Mouse (Mus musculus) embryonic facial prominence, embryonic 14.5 days (tissue): ENCODE measurements around the gene Hsdl1. TPM values are rescaled to one million over a fixed set of nuclear protein-coding genes. Genes with fewer than 3 reads are reported as not detected.

Experiments used
- ATAC-seq: fragments of 200-750 bp; cut with Nextera tagmentation; 2 replicates; pipeline ENCODE4 v1.8.0; 2017; ENCODE audit warnings: low read depth, moderate number of reproducible peaks, moderate TSS enrichment
- DNase-seq: peaks from one replicate; pipeline ENCODE4 v3.0.0-alpha.2; 2015; ENCODE audit warnings: low spot score
- H3K27ac ChIP-seq: fragments of 300-500 bp; sonication (generic); replicated peaks from 2 replicates; pipeline ENCODE4 v1.5.1; 2014; ENCODE audit warnings: low read depth, mild to moderate bottlenecking, low read length, moderate library complexity
- H3K27me3 ChIP-seq: fragments of 300-500 bp; sonication (generic); replicated peaks from 2 replicates; pipeline ENCODE4 v1.6.1; 2014; ENCODE audit warnings: low read length; ENCODE audit not compliant: control insufficient read depth, insufficient read depth
- H3K36me3 ChIP-seq: fragments of 300-500 bp; sonication (generic); 2 replicates; pipeline ENCODE4 v1.6.1; 2014; ENCODE audit warnings: low read length, mixed read lengths; ENCODE audit not compliant: control insufficient read depth, insufficient read depth
- H3K4me1 ChIP-seq: fragments of 300-500 bp; sonication (generic); 2 replicates; pipeline ENCODE4 v1.6.1; 2014; ENCODE audit warnings: antibody characterized with exemption, low read length; ENCODE audit not compliant: control insufficient read depth, insufficient read depth
- H3K4me2 ChIP-seq: fragments of 300-500 bp; sonication (generic); 2 replicates; pipeline ENCODE4 v1.6.1; 2014; ENCODE audit warnings: low read depth, mild to moderate bottlenecking, low read length, moderate library complexity, mixed read lengths
- H3K4me3 ChIP-seq: fragments of 300-500 bp; sonication (generic); 2 replicates; pipeline ENCODE4 v1.5.1; 2014; ENCODE audit warnings: low read depth, mild to moderate bottlenecking, low read length
- H3K9ac ChIP-seq: fragments of 300-500 bp; sonication (generic); 2 replicates; pipeline ENCODE4 v1.6.1; 2014; ENCODE audit warnings: low read depth, mild to moderate bottlenecking, low read length, moderate library complexity, mixed read lengths
- H3K9me3 ChIP-seq: fragments of 300-500 bp; sonication (generic); 2 replicates; pipeline ENCODE4 v1.6.1; 2016; ENCODE audit warnings: low read length; ENCODE audit not compliant: control insufficient read depth
- WGBS: fragments of 180-500 bp; shearing (Covaris S2); extraction: QIAGEN DNeasy Blood & Tissue Kit; methylation state at CpG from one replicate; pipeline ENCODE4 v1.1.7; 2014; 5-methylcytosine and 5-hydroxymethylcytosine counted together
- polyA plus RNA-seq: library from polyadenylated mRNA; unstranded; fragments of >200 nt; fragmentation: Nextera tagmentation; extraction: Ambion mirVana; gene quantifications from 2 replicates; pipeline ENCODE4 v1.2.1, GENCODE M21; 2014

The Hsdl1 gene
- polyA plus RNA-seq, 1 experiment from 2014 or later, result 34.0 TPM

DNA sequence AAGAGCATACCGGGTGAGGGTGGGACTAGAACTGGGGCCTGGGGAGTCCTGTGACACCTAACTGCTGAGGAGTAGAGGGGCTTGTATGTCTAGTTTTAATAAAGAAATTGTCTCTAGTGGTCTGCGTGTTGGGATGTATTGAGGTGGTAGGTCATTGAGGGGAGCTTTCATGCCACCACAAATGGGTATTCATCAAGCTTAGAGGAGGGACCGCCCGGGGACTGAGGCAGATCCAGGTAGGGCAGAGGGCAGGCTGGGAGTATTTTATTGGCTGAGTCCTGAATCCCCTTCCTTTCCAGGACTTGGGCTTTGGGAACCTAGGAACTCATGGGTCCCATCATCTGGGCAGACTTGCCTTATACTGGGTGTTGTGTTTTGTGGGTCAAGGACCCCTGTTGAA is 41.8 kb upstream of the Hsdl1 start:
- no peaks in the 10 kb centered on the region for H3K4me1 ChIP-seq

DNA sequence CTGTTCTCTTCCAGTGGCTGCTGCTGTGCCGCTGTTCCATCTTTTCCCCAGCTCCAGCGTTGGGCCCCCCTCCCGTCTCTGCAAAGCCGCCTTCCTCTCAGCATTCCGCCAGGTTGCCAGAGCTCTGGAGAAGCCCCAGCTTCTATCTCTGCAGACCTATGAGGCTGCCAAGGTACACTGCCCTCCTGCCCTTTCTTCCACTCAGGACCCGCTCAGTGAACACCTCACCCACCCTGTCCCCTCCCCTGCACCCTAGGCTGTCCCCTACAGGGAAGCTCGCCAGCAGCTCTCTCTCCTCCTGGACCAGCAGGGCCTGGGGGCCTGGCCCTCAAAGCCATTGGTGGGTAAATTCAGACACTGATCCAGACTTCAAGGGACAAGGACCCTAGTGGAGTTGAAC is 41.4 kb upstream of the Hsdl1 start:
- no peaks in the 10 kb centered on the region for H3K36me3 ChIP-seq
- DNase-seq (no peak), ATAC-seq (no peak)
- 70% methylated on average over 5 of the region's 7 CpGs for WGBS
- H3K4me3 ChIP-seq, result no peak overlapping the region
- no peak overlapping the region for H3K9ac ChIP-seq
- H3K4me1 ChIP-seq, result no peaks in the 10 kb centered on the region
- H3K9me3 ChIP-seq, result no peaks in the 10 kb centered on the region
- H3K27me3 ChIP-seq, result no peaks in the 10 kb centered on the region
- H3K4me2 ChIP-seq, result no peak overlapping the region
- no peak overlapping the region for H3K27ac ChIP-seq

More for the DNA sequence above, 41.8 kb upstream of the Hsdl1 start:
- H3K9me3 ChIP-seq, result no peaks in the 10 kb centered on the region
- H3K4me2 ChIP-seq, result no peak overlapping the region
- no peak overlapping the region for H3K9ac ChIP-seq
- H3K36me3 ChIP-seq, result no peaks in the 10 kb centered on the region
- H3K27me3 ChIP-seq, result no peaks in the 10 kb centered on the region
- WGBS, result 92% methylated on average over 4 of the region's 4 CpGs
- no peak overlapping the region for H3K27ac ChIP-seq
- ATAC-seq (no peak), DNase-seq (no peak)
- H3K4me3 ChIP-seq, result no peak overlapping the region

DNA sequence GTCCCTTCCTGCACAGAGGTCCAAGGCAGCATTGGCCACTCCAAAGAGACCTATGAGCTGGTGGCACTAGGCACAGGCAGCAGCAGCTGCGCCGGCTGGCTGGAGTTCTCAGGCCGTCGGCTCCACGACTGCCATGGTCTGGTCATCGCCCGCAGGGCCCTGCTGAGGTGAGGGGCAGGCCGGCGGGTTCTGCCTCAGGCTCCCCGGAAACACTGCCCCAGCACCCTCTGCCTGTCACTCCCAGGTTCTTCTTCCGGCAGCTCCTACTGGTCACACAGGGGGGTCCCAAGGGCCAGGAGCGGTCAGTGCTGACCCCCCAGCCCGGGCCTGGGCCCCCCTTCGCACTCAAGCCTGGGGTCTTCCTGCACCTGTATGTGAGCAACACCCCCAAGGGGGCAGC is 40.1 kb upstream of the Hsdl1 start:
- no peak for DNase-seq
- WGBS, result 55% methylated on average over 12 of the region's 14 CpGs
- Histone ChIP-seq H3K9me3 (no peaks in the 10 kb centered on the region), H3K27ac (no peak overlapping the region), H3K36me3 (no peaks in the 10 kb centered on the region), H3K9ac (no peak overlapping the region), H3K27me3 (no peaks in the 10 kb centered on the region), H3K4me1 (no peaks in the 10 kb centered on the region), H3K4me3 (no peak overlapping the region), H3K4me2 (no peak overlapping the region)
- no peak for ATAC-seq

DNA sequence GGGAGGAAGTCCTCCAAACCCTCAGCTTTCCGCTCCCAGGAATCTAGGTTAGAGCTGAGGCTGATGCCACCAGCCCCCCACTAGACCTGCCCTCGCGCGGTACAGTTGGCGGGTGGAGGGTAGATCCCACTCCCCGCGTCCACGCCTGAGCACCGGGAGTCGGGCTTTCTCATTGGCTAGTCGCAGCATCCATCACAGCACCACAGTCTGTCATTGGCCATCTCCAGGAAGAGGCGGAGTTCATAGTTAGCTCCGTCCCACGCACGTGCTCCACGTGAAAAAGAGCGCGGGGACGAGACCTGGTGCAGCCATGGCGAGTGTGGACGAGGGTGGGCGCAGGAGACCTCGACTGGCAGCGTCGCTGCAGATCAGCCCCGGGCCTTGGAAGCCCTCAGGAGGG is 37.5 kb upstream of the Hsdl1 start, which contains the start of gene Adad2:
Gene Adad2, plus strand, starts transcription at position 277 of the 400 bp plus-strand sequence.
- no peaks in the 10 kb centered on the region for H3K4me1 ChIP-seq
- whole genome bisulfite sequencing, result 79% methylated on average over 26 of the region's 26 CpGs
- H3K27me3 ChIP-seq, result no peaks in the 10 kb centered on the region
- DNase-seq (no peak), ATAC-seq (no peak)
- H3K4me3 ChIP-seq, result no peak within 1 kb of the TSS
- H3K4me2 ChIP-seq, result no peak within 1 kb of the TSS
- H3K27ac ChIP-seq, result no peak within 1 kb of the TSS
- H3K9ac ChIP-seq, result no peak within 1 kb of the TSS
- H3K36me3 ChIP-seq, result no peaks in the 10 kb centered on the region
- H3K9me3 ChIP-seq, result peaks cover 4% of the 10 kb centered on the region; the same call in 1 of the 2 replicates

DNA sequence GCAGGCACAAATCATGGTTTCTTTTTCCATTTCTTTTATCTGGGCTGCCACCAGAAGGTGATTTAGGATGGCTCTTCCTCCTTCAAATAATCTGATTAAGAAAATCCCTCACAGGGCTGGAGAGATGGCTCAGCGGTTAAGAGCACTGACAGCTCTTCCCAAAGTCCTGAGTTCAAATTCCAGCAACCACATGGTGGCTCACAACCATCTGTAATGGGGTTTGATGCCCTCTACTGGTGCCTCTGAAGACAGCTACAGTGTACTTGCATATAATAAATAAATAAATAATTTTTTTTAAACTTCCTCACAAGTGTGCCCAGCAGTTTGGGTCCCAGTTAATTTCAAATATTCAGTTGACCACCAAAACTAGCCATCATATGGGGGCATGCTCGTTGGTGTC is 31.2 kb upstream of the Hsdl1 start:
- Histone ChIP-seq H3K4me3 (no peak overlapping the region), H3K27me3 (no peaks in the 10 kb centered on the region), H3K9ac (no peak overlapping the region), H3K9me3 (peaks cover 4% of the 10 kb centered on the region; the same call in 1 of the 2 replicates), H3K4me2 (no peak overlapping the region), H3K4me1 (peaks cover 4% of the 10 kb centered on the region; the same call in 1 of the 2 replicates), H3K36me3 (peaks cover 16% of the 10 kb centered on the region; the same call in 1 of the 2 replicates), H3K27ac (no peak overlapping the region)
- ATAC-seq, result no peak
- no peak for DNase-seq
- 84% methylated on average over 2 of the region's 2 CpGs for WGBS

DNA sequence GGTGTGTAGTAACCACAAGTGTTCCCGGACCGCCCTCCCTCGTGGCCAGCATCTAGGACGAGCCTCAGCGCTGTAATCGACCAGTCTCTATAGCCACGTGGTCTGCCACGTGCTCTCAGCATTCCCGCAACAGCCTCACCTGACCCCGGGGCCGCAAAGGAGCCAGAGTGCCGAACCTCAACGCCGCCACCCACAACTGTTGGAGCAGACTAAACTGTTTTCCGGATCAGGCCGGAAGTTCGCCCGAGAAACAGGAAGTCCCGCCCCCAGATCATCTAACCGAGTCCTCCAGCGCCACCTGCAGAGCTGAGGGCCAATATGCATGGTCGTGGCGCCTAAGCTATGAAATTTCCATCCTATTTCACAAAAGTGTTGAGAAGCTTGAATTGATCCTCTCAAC is 30.0 kb upstream of the Hsdl1 start, which contains the start of gene Taf1c:
Gene Taf1c, minus strand, starts transcription at position 227 of the 400 bp plus-strand sequence.
- Histone ChIP-seq H3K4me3 (peak within 1 kb of the TSS; percentile 74), H3K9ac (peak within 1 kb of the TSS; percentile 83), H3K27me3 (no peaks in the 10 kb centered on the region), H3K27ac (no peak within 1 kb of the TSS), H3K36me3 (peaks cover 27% of the 10 kb centered on the region), H3K4me1 (peaks cover 4% of the 10 kb centered on the region; the same call in 1 of the 2 replicates), H3K4me2 (peak within 1 kb of the TSS; percentile 77), H3K9me3 (peaks cover 4% of the 10 kb centered on the region; the same call in 1 of the 2 replicates)
- ATAC-seq (peak; percentile 89), DNase-seq (peak; percentile 96)
- WGBS, result 1% methylated on average over 23 of the region's 23 CpGs

DNA sequence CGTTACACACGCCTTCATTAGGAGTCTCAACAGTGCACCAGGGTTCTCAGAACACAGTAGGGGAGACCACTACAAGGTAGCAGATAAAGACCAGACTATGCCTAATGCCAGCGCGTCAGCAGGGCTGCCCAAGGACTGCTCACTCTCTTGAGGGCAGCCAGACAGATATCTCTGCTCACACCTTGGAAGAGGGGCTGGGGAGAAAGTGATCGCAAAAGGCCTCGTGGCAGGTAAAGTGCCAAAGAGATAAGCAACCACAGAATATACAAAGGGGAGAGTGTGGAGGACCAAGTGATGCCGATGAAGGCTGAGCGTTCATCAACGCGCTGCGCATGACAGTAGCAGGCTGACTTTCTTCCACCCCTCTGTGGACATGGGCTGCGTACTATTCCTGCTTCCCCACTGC is 29.4 kb upstream of the Hsdl1 start:
- peak overlapping the region; percentile 74 for H3K4me3 ChIP-seq
- 40% methylated on average over 12 of the region's 12 CpGs for WGBS
- no peak for DNase-seq
- peak overlapping the region; percentile 77 for H3K4me2 ChIP-seq
- no peak overlapping the region for H3K27ac ChIP-seq
- ATAC-seq, result no peak
- H3K9me3 ChIP-seq, result peaks cover 4% of the 10 kb centered on the region; the same call in 1 of the 2 replicates
- peaks cover 4% of the 10 kb centered on the region; the same call in 1 of the 2 replicates for H3K4me1 ChIP-seq
- H3K9ac ChIP-seq, result peak overlapping the region; percentile 83
- no peaks in the 10 kb centered on the region for H3K27me3 ChIP-seq
- peaks cover 33% of the 10 kb centered on the region for H3K36me3 ChIP-seq

DNA sequence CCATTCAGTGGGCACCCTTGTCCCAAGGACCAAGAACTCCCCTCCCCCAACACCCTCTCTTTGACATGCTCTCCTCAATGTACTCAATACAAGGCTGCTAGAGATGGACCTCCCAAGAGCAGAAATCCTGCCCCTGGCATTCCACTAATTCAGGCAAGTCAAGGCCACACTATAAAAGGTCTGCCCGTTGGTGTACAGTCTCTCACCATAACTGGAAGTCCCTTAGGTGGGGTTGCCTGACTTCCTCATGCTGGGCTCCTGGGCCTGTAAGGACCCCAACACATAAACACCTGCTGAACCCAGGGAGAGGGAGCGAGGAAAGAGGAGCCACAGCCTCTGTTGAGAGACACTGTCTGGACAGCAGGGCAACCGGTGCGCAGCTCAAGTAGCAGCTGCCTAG is 28.8 kb upstream of the Hsdl1 start:
- Histone ChIP-seq H3K27ac (no peak overlapping the region), H3K4me3 (peak overlapping the region; percentile 74), H3K4me1 (peaks cover 4% of the 10 kb centered on the region; the same call in 1 of the 2 replicates), H3K27me3 (no peaks in the 10 kb centered on the region), H3K4me2 (peak overlapping the region; percentile 77; the same call in 1 of the 2 replicates), H3K36me3 (peaks cover 39% of the 10 kb centered on the region), H3K9ac (peak overlapping the region; percentile 83), H3K9me3 (no peaks in the 10 kb centered on the region; the same call in 1 of the 2 replicates)
- ATAC-seq, result no peak
- 92% methylated on average over 4 of the region's 4 CpGs for WGBS
- no peak for DNase-seq

DNA sequence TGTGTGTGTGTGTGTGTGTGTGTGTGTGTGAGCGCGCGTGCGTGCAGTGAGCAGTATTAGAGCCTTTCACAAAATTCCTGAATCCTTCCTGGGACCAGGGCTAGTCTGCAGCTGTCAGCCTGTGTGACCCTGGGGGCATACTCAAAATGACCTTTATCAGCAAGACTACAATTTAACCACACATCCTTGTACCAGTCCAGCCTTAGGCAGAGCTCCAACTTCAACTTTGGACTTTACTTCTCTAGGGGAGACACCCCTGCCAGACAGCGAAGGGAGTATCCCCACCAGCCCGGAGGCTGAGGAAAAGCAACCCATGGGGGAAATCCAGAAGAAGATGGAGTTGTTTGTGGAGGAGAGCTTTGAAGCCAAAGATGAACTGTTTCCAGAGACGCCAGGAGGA is 16.5 kb upstream of the Hsdl1 start:
- no peak overlapping the region for H3K9ac ChIP-seq

More for the DNA sequence above, 16.5 kb upstream of the Hsdl1 start:
- 79% methylated on average over 7 of the region's 7 CpGs for WGBS
- no peak for ATAC-seq
- Histone ChIP-seq H3K9me3 (no peaks in the 10 kb centered on the region), H3K36me3 (0 out of 2 replicates have a peak, but pooled peaks cover under 1% of the 10 kb centered on the region), H3K4me2 (no peak overlapping the region), H3K27ac (no peak overlapping the region), H3K4me1 (no peaks in the 10 kb centered on the region), H3K4me3 (no peak overlapping the region), H3K27me3 (no peaks in the 10 kb centered on the region)
- no peak for DNase-seq
